Mouse (Mus musculus) lung, adult 2 months (tissue): ENCODE data around the gene Sorbs1.

Experiments
- CTCF ChIP-seq: fragments of 200-500 bp; IDR thresholded peaks from 2 replicates; pipeline ENCODE4 v1.5.1; 2011; ENCODE audit warnings: mild to moderate bottlenecking, low read length, control low read depth; ENCODE audit not compliant: insufficient read depth
- POLR2A ChIP-seq: fragments of 200-500 bp; IDR thresholded peaks from 2 replicates; pipeline ENCODE4 v1.6.1; 2011; ENCODE audit warnings: low read depth, mild to moderate bottlenecking, control low read depth, low read length, borderline replicate concordance; ENCODE audit errors: extremely low read depth

DNA sequence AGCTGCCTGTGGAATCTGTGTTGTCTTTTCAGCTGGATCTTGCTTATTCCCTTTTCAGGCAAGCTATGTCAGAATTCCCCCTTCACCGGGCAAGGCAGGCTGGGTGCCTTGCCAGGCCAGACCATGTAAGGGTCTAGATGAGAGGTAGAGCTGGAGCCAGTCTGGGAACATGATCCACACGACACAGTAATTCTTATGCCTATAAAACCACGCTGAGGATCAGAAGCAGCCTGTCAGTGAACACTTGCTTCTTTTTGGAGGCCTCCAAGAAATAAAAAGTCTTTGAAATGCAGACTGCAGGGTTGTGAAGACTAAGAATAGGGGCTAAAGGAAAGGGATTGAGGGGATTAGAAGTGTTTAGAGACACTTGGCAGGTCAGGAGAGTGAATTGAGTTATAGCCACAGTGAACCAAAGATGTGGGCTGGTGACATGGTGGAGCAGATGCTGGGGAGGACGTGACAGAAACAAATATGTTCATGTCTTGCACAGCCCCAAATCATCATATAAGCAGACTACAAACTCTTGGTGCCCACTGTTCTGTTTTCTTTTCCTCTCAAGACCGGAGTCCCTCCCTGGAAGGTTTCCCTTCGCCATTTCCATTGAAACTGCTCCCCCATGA lies 36.0 kb upstream of the Sorbs1 start:
- no peak for TF ChIP-seq CTCF
- TF ChIP-seq POLR2A = no peak
